Mouse (Mus musculus): ENCODE data around the gene Hoxc5.

The Hoxc5 gene

DNA sequence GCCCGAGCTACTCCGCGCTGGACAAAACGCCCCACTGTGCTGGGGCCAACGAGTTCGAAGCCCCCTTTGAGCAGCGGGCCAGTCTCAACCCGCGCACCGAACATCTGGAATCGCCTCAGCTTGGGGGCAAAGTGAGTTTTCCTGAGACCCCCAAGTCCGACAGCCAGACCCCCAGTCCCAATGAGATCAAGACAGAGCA is at the start of gene Hoxc5:
Gene Hoxc5 (plus strand): TSS at position 132 of the 199 bp plus-strand sequence.
- no peak for ATAC-seq (ENCODE audit: low TSS enrichment)

- ATAC-seq (ENCODE audit: low TSS enrichment): no peak
These were observed 49.2 kb upstream of the Hoxc5 start for GRCm38 (mm10) chr15:102917972-102918572.

DNA sequence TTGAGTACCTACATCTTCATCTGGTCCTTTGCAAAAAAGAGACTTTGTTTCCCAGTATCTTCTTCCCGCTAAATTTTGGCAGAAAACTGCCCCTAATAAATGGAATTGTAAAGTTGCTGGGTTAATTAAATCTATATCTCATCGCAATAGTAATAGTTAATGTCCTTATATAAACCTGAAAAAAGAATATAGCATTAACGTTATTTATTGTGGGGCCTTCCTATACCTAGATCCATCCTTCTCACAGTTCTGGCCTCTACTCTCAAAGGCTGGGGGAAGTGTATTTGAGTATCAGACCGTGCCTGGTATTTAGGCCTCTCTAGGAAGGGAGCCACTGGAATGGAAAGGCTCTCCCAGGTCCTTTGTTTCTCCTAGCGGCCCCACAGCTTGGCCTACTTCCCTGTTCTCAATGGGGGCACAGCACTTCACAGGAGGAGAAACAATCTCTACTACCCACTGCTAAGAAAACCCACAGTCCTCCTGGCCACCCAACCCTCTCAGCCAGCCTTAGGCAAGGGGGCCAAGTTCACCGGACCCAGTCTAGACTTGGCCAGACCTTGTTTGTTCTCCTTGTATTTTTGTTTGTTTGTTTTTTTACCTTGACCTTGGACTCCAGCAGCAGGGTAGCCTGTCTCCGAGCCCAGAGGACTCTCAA is 48.5 kb upstream of the Hoxc5 start:
- no peak for ATAC-seq (ENCODE audit: low TSS enrichment)

DNA sequence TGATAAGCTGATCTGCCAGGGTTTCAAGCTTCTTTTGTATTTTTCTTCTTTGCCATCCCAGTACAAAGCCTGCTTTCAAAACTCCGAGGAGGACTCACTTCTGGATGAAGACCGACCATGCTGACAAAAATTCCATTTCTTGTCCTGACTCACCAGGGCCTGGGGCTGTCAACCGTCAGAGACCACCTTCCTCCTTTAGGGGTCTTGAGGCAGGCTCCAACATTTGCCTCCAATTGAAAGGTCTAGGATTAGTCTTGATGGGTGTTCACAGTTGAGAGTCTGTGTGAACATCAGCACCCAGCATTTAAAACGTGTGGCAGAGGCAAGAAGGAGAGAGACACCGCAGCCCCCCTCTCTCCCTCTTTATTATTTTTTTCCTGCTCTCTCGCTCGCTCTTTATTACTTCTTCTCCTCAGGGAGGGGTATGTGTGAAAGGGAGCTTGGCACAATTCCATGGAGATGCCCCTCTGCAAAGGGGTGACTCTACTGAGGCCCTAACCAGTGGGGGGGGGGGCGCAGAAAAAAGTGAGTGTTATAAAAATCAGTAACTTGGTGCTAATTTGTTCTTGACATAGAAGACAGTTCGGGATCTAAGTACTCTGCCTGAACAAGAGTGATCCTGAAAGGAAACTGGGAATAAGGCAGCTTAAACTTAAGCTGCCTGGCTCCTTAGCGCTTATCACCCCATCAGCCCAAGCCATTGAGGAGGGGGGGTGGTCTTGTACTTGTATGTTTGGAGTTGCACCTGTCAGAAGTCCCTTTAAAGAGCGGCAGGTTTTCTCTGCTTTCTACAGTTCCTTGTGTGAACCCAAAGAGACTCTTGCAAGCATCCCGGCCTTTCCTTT is 47.7 kb upstream of the Hoxc5 start:
- ATAC-seq (ENCODE audit: low TSS enrichment): no peak

- ATAC-seq (ENCODE audit: low TSS enrichment): no peak
These were observed 46.6 kb upstream of the Hoxc5 start for GRCm38 (mm10) chr15:102920619-102921018.

GRCm38 (mm10) chr15:102921053-102922011 is 45.9 kb upstream of the Hoxc5 start, which contains the start of gene Hoxc13:
Gene Hoxc13 (plus strand): TSS chr15:102921103.
- no peak for ATAC-seq (ENCODE audit: low TSS enrichment)

GRCm38 (mm10) chr15:102922012-102922362 is 45.3 kb upstream of the Hoxc5 start:
- no peak for ATAC-seq (ENCODE audit: low TSS enrichment)

- ATAC-seq (ENCODE audit: low TSS enrichment): no peak
These were observed 44.4 kb upstream of the Hoxc5 start for GRCm38 (mm10) chr15:102922636-102923500.

- no peak for ATAC-seq (ENCODE audit: low TSS enrichment)
These were observed 40.1 kb upstream of the Hoxc5 start for GRCm38 (mm10) chr15:102927032-102927645.

- ATAC-seq (ENCODE audit: low TSS enrichment): no peak
These were observed 35.4 kb upstream of the Hoxc5 start for GRCm38 (mm10) chr15:102931706-102932358.

DNA sequence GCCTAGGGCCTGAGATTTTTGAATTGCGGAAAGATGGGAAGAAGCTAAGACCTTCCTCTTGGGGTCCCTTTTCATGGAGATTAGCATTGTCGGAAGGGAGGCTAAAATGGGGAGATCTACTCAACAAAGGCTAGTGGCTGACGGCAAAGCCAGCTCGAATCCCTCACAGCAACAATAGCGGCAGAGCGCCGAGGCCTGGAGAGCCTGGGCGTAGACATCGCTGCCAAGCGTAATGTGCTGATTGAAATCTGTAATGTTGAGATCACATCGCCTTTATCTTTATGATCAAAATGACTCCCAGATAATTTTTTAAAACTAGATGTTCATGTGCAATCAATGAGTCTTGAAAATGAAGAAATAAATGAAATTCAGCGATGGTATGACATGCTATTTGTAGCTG is 32.8 kb upstream of the Hoxc5 start:
- no peak for ATAC-seq (ENCODE audit: low TSS enrichment)

DNA sequence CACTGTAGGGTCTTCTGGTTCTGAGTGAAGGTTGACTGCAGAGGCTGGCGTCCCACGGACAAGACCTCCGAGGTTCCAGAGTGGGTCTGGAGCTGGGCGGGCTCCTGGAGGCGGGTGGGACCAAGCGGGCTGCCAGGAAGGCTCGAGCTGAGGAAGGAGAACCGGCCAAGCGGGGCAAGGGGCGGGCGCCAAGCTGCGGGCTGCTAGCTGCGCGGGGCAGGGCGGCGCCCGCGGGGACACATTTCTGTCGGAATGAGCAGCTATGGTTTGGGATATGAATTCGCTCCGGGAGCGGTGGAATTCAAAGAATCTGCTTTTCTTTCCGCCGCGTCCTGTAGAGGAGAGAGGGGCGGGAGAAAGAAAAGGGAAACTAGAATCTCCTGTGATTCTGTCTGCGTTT is 32.3 kb upstream of the Hoxc5 start:
- no peak for ATAC-seq (ENCODE audit: low TSS enrichment)

DNA sequence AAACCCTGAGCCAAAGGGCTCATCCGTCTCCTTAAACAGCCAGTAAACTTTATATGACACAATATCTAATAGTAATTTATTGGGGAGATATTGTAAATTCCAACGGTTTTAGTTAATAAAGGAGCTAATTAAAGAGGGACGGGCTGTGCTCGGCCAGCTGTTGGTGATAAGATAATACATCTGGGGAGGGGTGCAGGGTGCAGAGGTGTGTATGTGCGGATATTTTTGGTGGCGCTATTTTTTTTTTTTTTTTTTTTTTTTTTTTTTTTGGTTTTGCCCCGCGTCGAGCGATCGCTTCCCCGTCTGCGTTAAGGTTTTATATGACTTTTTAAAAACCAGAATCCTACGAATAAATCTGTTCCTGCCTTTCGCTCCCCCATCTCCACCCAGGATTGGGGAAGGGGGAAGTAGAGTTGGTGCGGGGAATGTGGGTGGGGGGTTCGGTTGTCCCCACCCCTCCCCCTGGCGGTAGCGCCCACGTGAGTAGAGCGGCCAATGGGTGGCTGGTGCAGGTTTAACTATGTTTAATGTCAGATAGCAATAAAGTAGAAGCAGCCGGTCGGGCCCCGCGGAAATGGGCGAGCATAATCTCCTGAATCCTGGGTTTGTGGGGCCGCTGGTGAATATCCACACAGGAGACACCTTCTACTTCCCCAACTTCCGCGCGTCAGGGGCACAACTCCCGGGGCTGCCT is 30.8 kb upstream of the Hoxc5 start, which contains the start of gene Hoxc12:
Gene Hoxc12 (plus strand): TSS at position 479 of the 694 bp plus-strand sequence.
- no peak for ATAC-seq (ENCODE audit: low TSS enrichment)

DNA sequence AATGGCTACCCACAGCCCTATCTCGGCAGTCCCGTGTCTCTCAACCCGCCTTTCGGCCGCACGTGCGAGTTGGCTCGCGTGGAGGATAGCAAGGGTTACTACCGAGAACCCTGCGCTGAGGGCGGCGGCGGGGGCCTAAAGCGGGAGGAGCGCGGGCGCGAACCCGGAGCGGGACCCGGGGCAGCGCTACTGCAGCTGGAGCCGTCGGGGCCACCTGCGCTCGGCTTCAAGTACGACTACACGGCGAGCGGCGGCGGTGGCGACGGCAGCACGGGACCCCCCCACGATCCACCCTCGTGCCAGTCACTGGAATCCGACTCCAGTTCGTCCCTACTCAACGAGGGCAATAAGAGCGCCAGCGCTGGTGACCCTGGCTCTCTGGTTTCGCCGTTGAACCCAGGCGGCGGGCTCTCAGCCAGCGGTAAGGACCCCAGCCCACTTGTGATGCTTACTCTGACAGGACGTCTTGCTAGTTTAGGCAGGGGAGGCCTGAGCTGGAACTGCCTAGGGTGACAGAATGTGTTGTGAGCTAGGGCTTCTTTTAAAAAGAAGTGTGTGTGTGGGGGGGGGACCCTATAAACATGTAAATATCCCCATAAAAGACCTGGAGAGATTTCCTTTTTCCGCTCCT is 30.1 kb upstream of the Hoxc5 start:
- ATAC-seq (ENCODE audit: low TSS enrichment): no peak

GRCm38 (mm10) chr15:102939256-102940155 is 27.7 kb upstream of the Hoxc5 start:
- ATAC-seq (ENCODE audit: low TSS enrichment): no peak

- ATAC-seq (ENCODE audit: low TSS enrichment): no peak
These were observed 24.3 kb upstream of the Hoxc5 start for GRCm38 (mm10) chr15:102942739-102943467.

DNA sequence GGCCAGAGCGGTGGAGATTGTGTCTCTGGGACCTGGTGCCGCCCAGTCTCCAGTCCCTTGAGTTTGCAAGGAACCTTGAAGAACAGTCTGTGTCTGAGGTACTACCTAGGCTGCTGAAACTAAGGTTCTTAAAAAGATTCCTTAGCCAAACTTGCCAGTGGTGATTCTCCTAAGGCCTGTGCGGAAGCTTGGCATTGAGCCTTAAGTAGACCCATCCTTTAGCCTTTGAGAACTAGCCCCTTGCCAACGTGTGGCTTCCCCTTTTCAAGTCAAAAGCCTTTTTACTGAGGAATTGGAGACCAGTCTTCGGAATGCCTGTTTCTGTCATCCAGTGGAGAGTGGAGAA is 23.8 kb upstream of the Hoxc5 start:
- ATAC-seq (ENCODE audit: low TSS enrichment): no peak
